Mouse (Mus musculus) neural tube, embryonic 12.5 days (tissue): Measurements from ENCODE around the gene Usp32. TPM values are rescaled to one million over a fixed set of nuclear protein-coding genes. Genes with fewer than 3 reads are reported as not detected.

ENCODE experiments used
- ATAC-seq: fragments of 200-750 bp; cut with Nextera tagmentation; 2 replicates; pipeline ENCODE4 v1.8.0; 2017; ENCODE audit warnings: low read depth, mild to moderate bottlenecking, moderate TSS enrichment, moderate library complexity; ENCODE audit not compliant: low FRiP score
- H3K27ac ChIP-seq: fragments of 300-500 bp; sonication (generic); 2 replicates; pipeline ENCODE4 v1.5.1; 2016
- H3K27me3 ChIP-seq: fragments of 300-500 bp; sonication (generic); replicated peaks from 2 replicates; pipeline ENCODE4 v1.6.1; 2016; ENCODE audit warnings: mild to moderate bottlenecking
- H3K36me3 ChIP-seq: fragments of 300-500 bp; sonication (generic); 2 replicates; pipeline ENCODE4 v1.6.1; 2016; ENCODE audit warnings: mild to moderate bottlenecking
- H3K4me1 ChIP-seq: fragments of 300-500 bp; sonication (generic); 2 replicates; pipeline ENCODE4 v1.6.1; 2016
- H3K4me2 ChIP-seq: fragments of 300-500 bp; sonication (generic); replicated peaks from 2 replicates; pipeline ENCODE4 v1.6.1; 2016; ENCODE audit warnings: mild to moderate bottlenecking
- H3K4me3 ChIP-seq: fragments of 300-500 bp; sonication (generic); 2 replicates; pipeline ENCODE4 v1.5.1; 2016
- H3K9ac ChIP-seq: fragments of 300-500 bp; sonication (generic); 2 replicates; pipeline ENCODE4 v1.6.1; 2016; ENCODE audit warnings: mild to moderate bottlenecking
- H3K9me3 ChIP-seq: fragments of 300-500 bp; sonication (generic); 2 replicates; pipeline ENCODE4 v1.6.1; 2016; ENCODE audit warnings: mild to moderate bottlenecking
- WGBS: fragments of 180-500 bp; shearing (Covaris S2); methylation state at CpG from one replicate; pipeline ENCODE4 v1.1.7; 2016; 5-methylcytosine and 5-hydroxymethylcytosine counted together
- polyA plus RNA-seq: library from polyadenylated mRNA; unstranded; fragments of >200 nt; fragmentation: Nextera tagmentation; extraction: Ambion mirVana; gene quantifications from 2 replicates; pipeline ENCODE4 v1.2.1, GENCODE M21; 2016

Usp32 gene
- polyA plus RNA-seq, 1 experiment from 2014 or later = 9.4 TPM

GRCm38 (mm10) chr11:85013121-85013520 lies 126.8 kb downstream of the Usp32 start:
- Histone ChIP-seq H3K9me3 (no peaks in the 10 kb centered on the region), H3K36me3 (peaks cover 22% of the 10 kb centered on the region)

DNA sequence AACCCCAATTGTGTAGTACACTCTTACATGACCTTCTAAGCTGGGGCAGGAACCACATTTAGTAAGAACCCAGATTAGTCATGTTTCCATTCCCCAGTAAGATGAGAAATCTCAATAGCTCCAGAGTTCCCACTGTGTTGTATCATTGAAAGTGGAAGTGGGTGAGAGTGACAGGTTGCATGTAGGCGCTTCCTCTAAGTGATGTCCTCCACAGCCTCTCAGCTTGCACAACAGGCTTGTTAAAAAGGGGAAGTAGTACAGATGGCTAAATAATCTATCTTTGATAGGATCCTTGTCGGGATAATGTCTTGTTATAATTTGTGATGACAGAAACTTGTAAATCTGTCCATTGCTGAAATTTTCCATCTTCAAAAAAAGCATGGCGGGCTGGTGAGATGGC lies 136.4 kb downstream of the Usp32 start:
- ATAC-seq = no peak
- Histone ChIP-seq H3K27ac (no peak overlapping the region), H3K4me1 (no peaks in the 10 kb centered on the region), H3K9ac (no peak overlapping the region), H3K27me3 (no peaks in the 10 kb centered on the region), H3K36me3 (peaks cover 22% of the 10 kb centered on the region), H3K4me3 (no peak overlapping the region), H3K4me2 (no peak overlapping the region), H3K9me3 (no peaks in the 10 kb centered on the region)
- WGBS = 96% methylated on average over 3 of the region's 3 CpGs

More at GRCm38 (mm10) chr11:85013121-85013520, 126.8 kb downstream of the Usp32 start:
- Histone ChIP-seq H3K9ac (no peak overlapping the region), H3K27ac (no peak overlapping the region), H3K4me2 (no peak overlapping the region), H3K27me3 (no peaks in the 10 kb centered on the region), H3K4me1 (no peaks in the 10 kb centered on the region), H3K4me3 (no peak overlapping the region)
- ATAC-seq = no peak

DNA sequence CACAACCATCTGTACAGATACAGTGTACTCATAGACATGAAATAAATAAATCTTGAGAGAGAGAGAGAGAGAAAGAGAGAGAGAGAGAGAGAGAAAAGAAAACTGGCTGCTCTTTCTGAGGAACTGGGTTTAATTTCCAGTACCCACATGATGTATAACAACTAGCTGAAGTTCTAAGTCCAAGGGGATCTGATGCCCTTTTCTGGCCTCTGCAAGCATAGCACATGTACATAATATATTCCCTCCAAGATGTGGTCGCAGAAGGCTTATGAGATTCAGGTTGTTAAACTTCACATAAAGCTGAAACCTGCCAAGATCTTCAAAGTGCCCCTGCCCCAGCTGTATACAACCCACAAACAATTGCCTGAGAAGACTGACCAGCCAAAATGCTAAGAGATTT lies 144.7 kb downstream of the Usp32 start:
- peaks cover 53% of the 10 kb centered on the region for H3K36me3 ChIP-seq
- H3K27ac ChIP-seq = no peak overlapping the region
- H3K4me1 ChIP-seq = no peaks in the 10 kb centered on the region
- no peaks in the 10 kb centered on the region for H3K9me3 ChIP-seq
- no peak overlapping the region for H3K4me3 ChIP-seq
- H3K27me3 ChIP-seq = no peaks in the 10 kb centered on the region
- ATAC-seq = no peak
- H3K4me2 ChIP-seq = no peak overlapping the region
- 85% methylated on average over 1 of the region's 1 CpGs for WGBS
- no peak overlapping the region for H3K9ac ChIP-seq

DNA sequence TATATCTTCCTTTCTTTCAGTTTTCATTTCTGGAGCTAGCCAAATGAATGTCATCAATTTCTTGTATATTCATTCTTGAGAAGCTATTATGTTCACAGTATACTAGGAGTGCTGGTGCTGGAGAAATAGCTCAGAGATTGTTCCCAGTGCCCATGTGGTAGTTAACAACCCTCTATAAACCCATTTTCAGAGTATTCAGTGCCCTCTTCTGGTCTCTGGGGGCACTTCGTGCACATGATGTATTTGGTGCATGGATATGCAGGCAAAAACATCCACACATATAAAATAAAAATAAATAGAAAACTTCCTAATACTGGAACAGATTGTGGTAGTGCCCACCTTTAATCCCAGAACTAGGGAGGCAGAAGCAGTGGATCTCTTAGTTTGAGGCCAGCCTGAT lies 147.0 kb downstream of the Usp32 start:
- H3K27ac ChIP-seq = no peak overlapping the region
- H3K27me3 ChIP-seq = no peaks in the 10 kb centered on the region
- no peak for ATAC-seq
- peaks cover 53% of the 10 kb centered on the region for H3K36me3 ChIP-seq
- no peak overlapping the region for H3K4me3 ChIP-seq
- no peak overlapping the region for H3K9ac ChIP-seq
- H3K4me2 ChIP-seq = no peak overlapping the region
- no peaks in the 10 kb centered on the region for H3K4me1 ChIP-seq
- 93% methylated on average over 1 of the region's 1 CpGs for WGBS
- H3K9me3 ChIP-seq = no peaks in the 10 kb centered on the region

DNA sequence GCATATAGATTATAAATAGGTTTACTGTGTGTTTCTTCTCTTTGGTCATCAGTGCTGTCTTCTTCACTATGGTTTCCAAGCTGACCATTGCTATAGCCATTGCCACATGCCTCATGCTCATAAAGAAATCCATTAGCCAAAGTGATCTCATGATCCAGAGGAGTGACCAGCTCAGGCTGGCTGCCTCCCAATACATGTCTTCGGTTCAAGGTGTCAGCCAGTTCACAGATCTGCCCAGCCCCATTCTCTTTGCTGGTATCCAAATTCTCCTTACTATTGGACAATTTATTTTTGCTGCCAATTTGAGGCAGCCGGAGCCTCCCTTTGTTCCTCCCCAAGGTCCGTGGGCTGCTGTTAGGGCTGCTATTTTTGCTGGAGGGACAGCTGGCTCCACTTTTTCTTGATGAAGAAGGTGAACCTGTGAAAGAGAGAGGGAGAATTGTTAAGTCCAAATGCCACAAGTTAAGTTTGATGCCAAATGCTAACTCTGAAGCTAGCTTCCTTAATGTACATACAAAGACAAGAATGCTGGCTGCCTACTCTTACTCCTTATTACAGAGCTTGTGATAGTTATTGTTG lies 151.5 kb downstream of the Usp32 start:
- WGBS = 93% methylated on average over 3 of the region's 3 CpGs
- Histone ChIP-seq H3K9ac (no peak overlapping the region), H3K27ac (no peak overlapping the region), H3K9me3 (no peaks in the 10 kb centered on the region), H3K4me3 (no peak overlapping the region), H3K4me2 (no peak overlapping the region), H3K27me3 (no peaks in the 10 kb centered on the region), H3K36me3 (peaks cover 44% of the 10 kb centered on the region), H3K4me1 (no peaks in the 10 kb centered on the region)
- ATAC-seq = no peak

DNA sequence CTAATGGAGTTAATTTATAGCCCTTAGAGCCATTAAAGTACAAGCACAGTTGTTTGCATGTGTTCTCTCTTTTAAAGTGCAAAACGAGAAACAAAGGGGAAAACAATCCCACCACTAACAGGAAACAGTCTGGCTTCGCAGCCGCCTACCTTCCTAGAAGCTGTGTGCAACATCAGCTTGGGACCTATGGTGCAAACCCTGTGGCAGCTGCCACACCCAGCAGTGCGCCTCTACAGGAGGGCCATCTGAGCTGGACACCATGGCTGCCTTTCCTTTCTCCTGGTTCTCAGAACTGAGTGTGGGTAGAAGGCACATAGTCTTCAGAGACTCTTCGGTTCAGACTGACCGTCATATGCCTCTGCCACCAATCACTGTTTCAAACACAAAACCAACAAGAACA lies 154.5 kb downstream of the Usp32 start:
- Histone ChIP-seq H3K36me3 (peaks cover 24% of the 10 kb centered on the region), H3K27me3 (no peaks in the 10 kb centered on the region), H3K4me1 (no peaks in the 10 kb centered on the region), H3K9me3 (no peaks in the 10 kb centered on the region), H3K4me2 (no peak overlapping the region), H3K4me3 (no peak overlapping the region), H3K9ac (no peak overlapping the region), H3K27ac (no peak overlapping the region)
- WGBS = 80% methylated on average over 6 of the region's 6 CpGs
- no peak for ATAC-seq

- H3K4me2 ChIP-seq = no peak overlapping the region
- H3K27me3 ChIP-seq = no peaks in the 10 kb centered on the region
- WGBS = 84% methylated on average over 2 of the region's 2 CpGs
- ATAC-seq = no peak
- no peaks in the 10 kb centered on the region for H3K4me1 ChIP-seq
- no peak overlapping the region for H3K27ac ChIP-seq
- H3K9me3 ChIP-seq = no peaks in the 10 kb centered on the region
- peaks cover 9% of the 10 kb centered on the region; the same call in 1 of the 2 replicates for H3K36me3 ChIP-seq
- H3K4me3 ChIP-seq = no peak overlapping the region
- no peak overlapping the region for H3K9ac ChIP-seq
Observed at GRCm38 (mm10) chr11:84980697-84981096, 159.3 kb downstream of the Usp32 start.

GRCm38 (mm10) chr11:84979351-84979750 lies 160.6 kb downstream of the Usp32 start:
- Histone ChIP-seq H3K36me3 (0 out of 2 replicates have a peak, but pooled peaks cover 5% of the 10 kb centered on the region), H3K9me3 (no peaks in the 10 kb centered on the region), H3K4me2 (no peak overlapping the region), H3K9ac (no peak overlapping the region), H3K27me3 (no peaks in the 10 kb centered on the region), H3K4me1 (no peaks in the 10 kb centered on the region), H3K27ac (no peak overlapping the region), H3K4me3 (no peak overlapping the region)
- 40% methylated on average over 1 of the region's 1 CpGs for WGBS
- ATAC-seq = no peak

DNA sequence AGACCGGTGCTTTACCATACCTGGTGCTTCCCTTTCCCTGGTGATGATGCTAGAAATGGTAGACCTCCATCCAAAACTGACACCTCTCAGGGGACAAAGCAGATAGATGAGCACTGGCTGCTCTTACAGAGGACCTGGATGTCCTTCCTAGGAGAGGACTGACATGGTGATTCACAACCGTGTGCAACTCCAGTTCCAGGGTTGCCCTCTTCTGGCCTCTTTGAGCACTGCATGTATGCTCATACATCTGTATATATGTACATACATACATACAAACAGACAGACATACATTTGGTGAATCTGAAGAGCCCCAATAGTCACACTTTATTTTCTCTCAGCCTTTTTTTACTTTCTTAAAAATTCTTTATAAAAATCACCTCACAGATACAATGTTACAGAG lies 161.8 kb downstream of the Usp32 start:
- no peak overlapping the region for H3K9ac ChIP-seq
- WGBS = 49% methylated on average over 2 of the region's 2 CpGs

GRCm38 (mm10) chr11:84977385-84977952 lies 162.5 kb downstream of the Usp32 start:
- Histone ChIP-seq H3K4me2 (no peak overlapping the region), H3K9ac (no peak overlapping the region), H3K4me1 (no peaks in the 10 kb centered on the region), H3K36me3 (no peaks in the 10 kb centered on the region), H3K27me3 (no peaks in the 10 kb centered on the region), H3K4me3 (no peak overlapping the region), H3K9me3 (no peaks in the 10 kb centered on the region), H3K27ac (no peak overlapping the region)
- ATAC-seq = no peak
- WGBS = 82% methylated on average over 3 of the region's 3 CpGs

More for the DNA sequence above, 161.8 kb downstream of the Usp32 start:
- no peaks in the 10 kb centered on the region for H3K9me3 ChIP-seq
- H3K4me3 ChIP-seq = no peak overlapping the region
- H3K27ac ChIP-seq = no peak overlapping the region
- H3K4me2 ChIP-seq = no peak overlapping the region
- no peaks in the 10 kb centered on the region for H3K36me3 ChIP-seq
- H3K4me1 ChIP-seq = no peaks in the 10 kb centered on the region
- ATAC-seq = no peak
- H3K27me3 ChIP-seq = no peaks in the 10 kb centered on the region

DNA sequence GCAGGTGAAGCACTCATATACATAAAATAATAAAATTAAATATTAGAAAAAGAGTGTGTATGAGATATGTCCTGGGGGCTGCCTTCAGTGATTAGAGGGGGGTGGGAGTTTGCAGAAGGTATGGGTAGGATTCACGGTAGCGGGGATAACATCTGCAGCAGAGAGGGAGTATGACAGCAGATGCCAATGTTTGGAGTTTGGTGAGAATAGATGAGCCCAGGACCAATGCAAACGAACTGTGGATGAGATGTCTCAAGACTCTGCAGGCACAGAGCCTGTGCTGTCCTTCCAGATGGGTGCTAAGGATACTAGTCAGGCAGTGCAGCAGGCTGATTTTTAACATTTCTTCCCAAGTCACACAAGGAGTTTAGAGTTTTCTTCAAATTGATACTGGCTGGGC lies 163.3 kb downstream of the Usp32 start:
- Histone ChIP-seq H3K4me1 (no peaks in the 10 kb centered on the region), H3K27me3 (no peaks in the 10 kb centered on the region), H3K4me3 (no peak overlapping the region), H3K27ac (no peak overlapping the region), H3K9ac (no peak overlapping the region), H3K9me3 (no peaks in the 10 kb centered on the region), H3K4me2 (no peak overlapping the region), H3K36me3 (no peaks in the 10 kb centered on the region)
- WGBS = 84% methylated on average over 3 of the region's 3 CpGs
- ATAC-seq = no peak

GRCm38 (mm10) chr11:84974582-84974981 lies 165.4 kb downstream of the Usp32 start:
- Histone ChIP-seq H3K4me1 (no peaks in the 10 kb centered on the region), H3K4me2 (no peak overlapping the region), H3K9ac (no peak overlapping the region), H3K9me3 (no peaks in the 10 kb centered on the region), H3K36me3 (no peaks in the 10 kb centered on the region), H3K27ac (no peak overlapping the region), H3K27me3 (no peaks in the 10 kb centered on the region), H3K4me3 (no peak overlapping the region)
- 77% methylated on average over 7 of the region's 7 CpGs for WGBS
- no peak for ATAC-seq

- H3K27me3 ChIP-seq = no peaks in the 10 kb centered on the region
- no peak overlapping the region for H3K4me2 ChIP-seq
- no peak overlapping the region for H3K27ac ChIP-seq
- H3K9me3 ChIP-seq = no peaks in the 10 kb centered on the region
- H3K36me3 ChIP-seq = no peaks in the 10 kb centered on the region
- no peak for ATAC-seq
- H3K9ac ChIP-seq = no peak overlapping the region
- no peaks in the 10 kb centered on the region for H3K4me1 ChIP-seq
- H3K4me3 ChIP-seq = no peak overlapping the region
- 68% methylated on average over 5 of the region's 5 CpGs for WGBS
Observed at GRCm38 (mm10) chr11:84973661-84974060, 166.3 kb downstream of the Usp32 start.
